Mouse (Mus musculus): ENCODE measurements at regions not wholly inside any gene's neighbourhood (a gene's known extent, or its start where the extent isn't known, plus 50 kb on each side); places are given as distances from the start of the nearest gene placed in this dataset.

DNA sequence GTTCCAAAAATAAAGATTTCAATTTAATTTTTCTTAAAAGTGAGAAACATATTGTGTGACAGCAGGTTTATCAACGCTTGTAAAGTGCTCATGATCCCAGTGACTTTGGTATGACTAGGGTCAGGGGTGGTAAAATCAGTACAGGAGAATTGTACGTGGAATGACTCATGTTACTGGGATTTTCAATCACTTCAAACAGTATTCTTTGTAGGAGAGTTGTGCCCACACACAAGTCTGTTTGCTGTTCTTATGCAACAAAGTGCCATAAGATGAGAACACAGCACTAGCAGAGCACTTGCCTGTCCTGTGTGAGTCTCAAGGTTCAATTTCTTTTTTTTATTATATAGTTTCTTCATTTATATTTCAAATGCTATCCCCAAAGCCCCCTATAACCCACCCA lies 166.5 kb downstream of the Smarca1 start:
- intact Hi-C loops (cut with DNase I) = no loop called here

DNA sequence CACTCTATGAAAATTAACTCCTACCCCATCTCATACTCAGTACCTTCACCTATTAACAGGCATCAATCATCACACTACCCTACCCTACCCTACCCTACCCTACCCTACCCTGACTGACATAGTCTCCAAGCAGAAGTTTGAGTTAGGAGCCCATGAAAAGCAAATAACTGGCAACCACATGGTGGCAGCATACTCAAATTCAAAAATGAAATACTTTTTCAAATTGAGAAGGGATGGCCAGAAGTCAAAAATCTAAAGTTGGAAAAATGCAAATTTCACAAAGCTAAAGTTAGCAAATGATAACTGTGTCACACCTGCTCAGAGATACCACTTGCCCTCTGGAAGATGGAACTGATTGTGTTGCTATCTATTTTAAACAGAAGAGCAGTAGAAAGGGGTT lies 189.7 kb downstream of the Smarca1 start:
- intact Hi-C loops (cut with DNase I) = loop anchor here (10.0 kb wide), 1 partner anchor 192 kb away; the partner anchor contains the start of gene Smarca1

DNA sequence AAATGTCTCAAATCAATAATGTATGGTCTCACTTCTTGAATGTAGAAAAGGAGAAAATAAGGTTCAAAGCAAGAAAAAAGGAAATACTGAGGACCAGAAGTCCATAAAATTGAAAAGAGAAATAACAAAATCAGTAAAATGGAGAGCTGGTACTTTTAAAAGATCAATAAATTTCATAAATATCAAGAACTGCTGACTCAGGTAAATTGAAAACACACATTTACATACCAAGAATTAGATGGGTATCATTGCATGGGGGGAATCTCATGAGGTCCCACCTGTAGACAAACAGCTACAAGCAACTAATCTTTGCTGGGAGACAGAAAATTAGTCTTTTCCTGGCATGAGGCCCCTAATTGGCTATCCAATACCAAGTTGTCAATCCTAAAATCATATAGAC lies 224.0 kb downstream of the Smarca1 start:
- intact Hi-C loops (cut with DNase I) = no loop called here

DNA sequence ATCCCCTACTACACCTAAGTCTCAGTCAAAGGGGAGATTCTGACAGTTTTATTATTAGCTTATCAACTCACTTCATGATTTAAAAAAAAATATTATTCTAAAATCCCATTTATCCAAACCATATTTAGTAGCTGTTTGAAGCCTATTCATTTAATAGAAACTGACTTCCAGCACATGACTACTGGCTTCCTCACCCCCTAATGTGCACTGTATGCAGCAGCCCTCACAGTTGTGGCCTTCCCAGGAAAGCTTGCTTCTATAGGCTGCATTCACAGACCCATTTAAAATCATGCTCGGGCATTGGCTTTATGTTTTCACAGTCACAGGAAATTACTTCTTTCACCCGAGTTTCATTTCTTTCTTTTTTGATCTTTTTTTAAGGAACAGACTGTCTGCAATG lies 246.3 kb downstream of the Smarca1 start:
- intact Hi-C loops (cut with DNase I) = no loop called here

DNA sequence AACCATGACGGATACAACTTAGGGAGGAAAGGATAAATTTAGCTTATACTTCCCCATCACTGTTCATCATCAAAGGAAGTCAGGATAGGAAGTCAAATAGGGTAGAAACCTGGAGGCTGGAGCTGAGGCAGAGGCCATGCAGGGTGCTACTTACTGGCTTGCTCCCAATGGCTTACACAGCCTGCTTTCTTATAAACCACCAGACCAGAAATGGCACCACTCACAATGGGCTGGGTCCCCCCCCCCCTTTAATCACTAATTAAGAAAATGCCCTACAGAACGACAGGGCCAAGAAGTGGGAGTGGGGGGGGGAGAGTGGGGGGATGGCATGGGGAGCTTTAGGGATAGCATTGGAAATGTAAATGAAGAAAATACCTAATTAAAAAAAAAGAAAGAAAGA lies 251.6 kb downstream of the Smarca1 start:
- intact Hi-C loops (cut with DNase I) = no loop called here

DNA sequence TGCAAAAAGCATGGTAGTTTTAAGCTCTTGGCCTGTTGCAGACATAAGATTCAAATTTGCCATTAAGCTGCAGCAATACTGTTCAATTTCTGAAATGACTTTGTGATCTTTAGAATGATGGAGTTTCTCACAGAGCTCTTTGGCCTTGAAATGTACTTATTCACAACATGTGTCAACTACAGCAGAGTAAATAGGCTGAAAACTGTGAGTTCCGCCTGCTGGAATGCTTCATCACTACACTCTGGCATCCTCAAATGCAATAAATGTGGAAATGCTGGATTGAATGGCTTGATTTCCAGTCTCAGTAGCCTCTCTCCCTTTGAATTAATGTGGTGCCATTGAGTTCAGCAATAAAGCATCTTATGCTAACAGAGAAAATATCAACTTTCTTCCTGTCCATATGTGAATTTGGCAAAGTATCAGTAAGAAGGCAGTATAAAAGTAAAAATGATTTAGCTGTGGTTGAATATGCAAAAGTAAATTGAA lies 253.9 kb downstream of the Smarca1 start:
- intact Hi-C loops (cut with DNase I) = no loop called here

DNA sequence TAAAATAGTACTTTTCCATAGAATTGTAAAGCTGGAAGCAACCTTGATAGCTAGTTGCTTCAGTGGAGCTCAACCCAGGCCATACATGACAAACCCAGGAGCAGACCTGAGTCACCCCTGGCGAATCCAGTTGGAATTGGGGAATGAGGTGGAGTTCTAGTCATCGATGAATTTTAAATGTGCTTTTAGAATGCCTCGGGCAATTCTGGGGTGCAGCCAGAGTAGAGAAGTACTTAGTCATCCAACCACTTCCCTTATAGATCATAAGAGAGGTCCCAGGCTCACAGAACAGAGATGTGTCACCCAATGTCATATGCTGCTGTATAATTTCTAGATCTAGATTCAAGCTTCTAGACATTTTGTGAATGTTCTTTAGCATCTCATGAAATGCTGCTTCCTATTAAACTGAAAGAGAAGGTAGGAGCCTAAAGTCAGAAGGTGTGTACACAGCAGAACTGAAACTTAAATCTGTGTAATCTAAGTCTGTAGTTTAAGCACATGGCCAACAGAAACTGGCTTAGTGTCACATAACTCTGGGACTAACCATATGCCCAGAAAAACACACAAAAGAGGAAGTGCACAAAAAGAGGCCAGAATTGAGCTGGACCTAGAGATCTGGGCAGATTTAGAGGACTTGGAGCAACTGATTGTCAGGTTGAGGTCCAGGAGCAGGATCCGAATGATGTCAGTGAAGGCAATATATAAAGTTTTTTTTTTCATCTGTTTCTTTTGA lies 269.7 kb downstream of the Smarca1 start:
- intact Hi-C loops (cut with DNase I) = no loop called here

DNA sequence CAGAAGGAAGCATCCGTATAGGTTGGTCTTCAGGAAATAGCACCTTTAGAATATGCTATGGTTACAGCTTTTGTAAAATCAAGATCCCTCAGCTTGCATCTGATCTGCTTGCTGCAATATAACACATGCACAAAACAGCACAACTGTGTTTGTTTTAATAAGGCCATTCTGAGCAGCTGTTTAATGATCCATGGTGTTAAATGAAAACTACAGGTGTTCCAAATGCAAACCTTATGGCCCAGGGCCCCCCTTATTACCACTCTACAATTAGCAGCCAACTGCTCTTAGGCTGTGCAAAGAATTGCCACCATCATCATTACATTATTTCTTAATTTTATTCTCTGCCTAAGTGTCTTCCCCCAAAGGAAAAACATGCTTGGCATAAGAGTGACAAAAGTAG lies 280.4 kb downstream of the Smarca1 start:
- intact Hi-C loops (cut with DNase I) = no loop called here

Measured in adrenal gland (tissue).